Mouse (Mus musculus): Measurements from ENCODE around the gene Zfp433.
"Not testable (repeated sequence)": the region's sequence is repeated elsewhere in the genome, so short reads cannot be mapped to it uniquely, and the experiment has no call there.

The Zfp433 gene

GRCm38 (mm10) chr10:81704531-81705301, at the start of gene Zfp433:
TSS of gene Zfp433 (plus strand) at chr10:81704825.
- DNase-seq (ENCODE audit: low read depth), result not testable (repeated sequence)

DNA sequence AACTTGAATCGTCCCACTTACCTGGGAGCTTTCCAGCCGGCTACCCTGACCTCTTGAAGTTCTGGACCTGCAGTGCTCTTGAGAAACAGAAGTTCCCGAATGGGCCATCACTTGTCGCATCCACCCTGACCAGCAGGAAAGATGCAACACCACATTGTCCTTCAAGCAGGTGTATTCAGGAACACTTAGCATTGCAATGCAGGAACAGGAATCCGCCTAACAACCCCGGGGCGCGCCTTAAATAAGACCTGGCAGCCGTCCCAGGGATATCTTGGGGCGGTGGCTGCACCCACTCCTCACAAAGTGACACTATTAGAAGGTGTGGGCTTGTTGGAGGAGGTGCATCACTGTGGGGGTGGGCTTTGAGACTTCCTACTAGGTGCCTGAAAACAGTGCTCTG, 49.4 kb upstream of the Zfp433 start:
- no peak for DNase-seq (ENCODE audit: low read depth)

GRCm38 (mm10) chr10:81656174-81656573, 48.5 kb upstream of the Zfp433 start:
- DNase-seq (ENCODE audit: low read depth), result no peak

- not testable (repeated sequence) for DNase-seq (ENCODE audit: low read depth)
Measured at GRCm38 (mm10) chr10:81687114-81687513, 17.5 kb upstream of the Zfp433 start.

DNA sequence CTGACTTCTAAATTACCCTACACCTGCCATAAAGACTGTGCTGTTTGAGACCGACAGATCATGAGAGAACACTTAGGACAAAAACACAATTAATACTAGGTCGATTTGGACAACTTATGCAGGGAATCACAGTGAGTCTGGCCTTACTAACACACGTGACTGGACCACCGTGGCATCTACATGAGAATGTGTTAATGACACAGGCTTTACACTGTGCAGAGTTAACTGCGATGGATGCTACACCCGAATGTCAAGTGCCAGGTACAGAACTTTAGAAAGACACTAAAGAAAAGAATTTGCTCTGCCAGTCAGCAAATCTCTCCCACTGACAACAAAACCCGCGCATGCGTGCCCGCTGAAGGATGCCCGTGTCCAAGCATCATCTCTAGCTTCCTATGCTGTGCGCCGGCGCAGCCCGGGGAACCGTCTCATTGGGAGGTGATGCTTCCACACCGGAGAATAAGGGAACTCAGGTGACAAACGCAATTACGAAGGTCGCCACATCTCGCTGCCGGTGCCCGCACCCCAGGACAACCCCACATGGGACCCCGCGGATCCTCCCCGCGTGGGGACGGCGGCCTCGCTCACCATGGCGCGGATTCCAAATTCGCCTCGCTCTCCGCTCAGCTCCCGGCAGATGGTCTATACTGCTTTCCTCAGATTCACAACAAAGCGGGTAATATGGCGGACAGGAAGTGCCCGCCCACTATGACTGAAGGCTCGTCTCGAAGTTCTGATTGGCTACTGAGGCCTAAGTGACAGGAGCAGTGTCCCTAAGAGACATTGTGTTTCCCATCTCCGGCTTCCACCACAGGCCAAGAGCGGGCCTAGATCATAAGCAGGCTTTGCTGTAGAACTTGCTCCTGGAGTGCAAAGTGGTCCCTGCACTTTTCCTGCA, 66.1 kb downstream of the Zfp433 start, which contains the start of gene Gm3055:
Gene Gm3055 (minus strand): TSS at position 656 of the 898 bp plus-strand sequence.
- not testable (repeated sequence) for DNase-seq (ENCODE audit: low read depth)

DNA sequence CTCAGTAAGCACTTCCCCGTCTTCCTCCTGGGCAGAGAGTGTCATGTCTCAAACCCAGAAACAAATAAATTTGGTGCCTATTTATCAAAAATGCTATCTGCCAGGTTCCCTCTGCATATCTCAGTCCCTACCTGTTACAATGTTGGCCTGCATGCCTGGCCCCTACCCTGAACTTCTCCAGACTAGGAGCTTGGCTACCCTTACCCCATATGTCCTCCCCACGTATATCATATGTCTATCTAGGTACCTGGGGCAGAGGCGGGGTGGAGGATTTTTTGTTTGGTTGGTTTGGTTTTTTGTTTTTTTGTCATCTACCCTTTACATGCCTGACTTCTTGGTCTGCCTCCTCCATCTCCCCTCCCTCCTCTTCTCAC, 66.8 kb downstream of the Zfp433 start:
- DNase-seq (ENCODE audit: low read depth), result not testable (repeated sequence)

All from fibroblast of lung, adult 2 months (primary cell).